Mouse (Mus musculus): ENCODE results near the gene Vmn1r32.

Gene Vmn1r32

DNA sequence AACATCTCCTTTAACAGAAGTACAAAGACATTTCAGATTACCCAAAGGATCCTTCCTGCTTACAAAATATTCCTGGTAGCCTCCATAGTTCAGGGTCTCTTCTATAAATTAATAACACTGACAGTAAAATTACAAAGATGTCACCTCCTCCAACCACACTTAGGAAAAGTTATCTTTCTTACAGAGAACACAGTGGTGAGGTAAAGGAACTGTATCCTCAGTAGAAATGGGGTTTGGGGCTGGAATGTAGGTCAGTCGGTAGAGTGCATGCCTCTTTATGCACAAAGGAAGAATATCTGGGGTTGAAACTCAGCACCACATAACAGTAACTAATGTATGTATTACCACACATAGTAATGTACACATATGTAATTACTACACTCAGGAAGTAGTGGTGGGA is at the start of gene Vmn1r32:
Vmn1r32 (minus strand) TSS at position 101 of the 400 bp plus-strand sequence.
- no peak for DNase-seq (ENCODE audit: low spot score in 2 of 2)

DNA sequence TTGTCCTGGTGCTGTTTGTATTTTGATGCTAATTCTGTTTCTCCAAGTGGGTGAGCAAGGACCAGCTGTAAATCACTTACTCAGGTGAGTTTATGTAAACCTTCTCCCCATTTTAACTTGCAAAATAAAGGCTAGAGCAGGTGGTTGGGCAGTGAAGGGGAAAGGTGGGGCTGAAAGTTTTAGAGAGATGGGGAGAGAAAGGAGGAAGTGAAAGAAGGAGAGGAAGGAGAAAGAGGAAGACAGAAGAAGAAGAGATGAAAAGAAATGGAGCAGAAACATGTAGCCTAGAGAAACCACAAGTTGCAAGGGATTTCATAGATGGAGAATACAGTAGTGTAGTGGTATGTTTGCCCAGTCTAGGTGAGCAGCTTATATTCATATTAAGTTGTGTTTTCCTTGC is 35.9 kb upstream of the Vmn1r32 start:
- no peak for DNase-seq (ENCODE audit: low spot score in 2 of 2)

DNA sequence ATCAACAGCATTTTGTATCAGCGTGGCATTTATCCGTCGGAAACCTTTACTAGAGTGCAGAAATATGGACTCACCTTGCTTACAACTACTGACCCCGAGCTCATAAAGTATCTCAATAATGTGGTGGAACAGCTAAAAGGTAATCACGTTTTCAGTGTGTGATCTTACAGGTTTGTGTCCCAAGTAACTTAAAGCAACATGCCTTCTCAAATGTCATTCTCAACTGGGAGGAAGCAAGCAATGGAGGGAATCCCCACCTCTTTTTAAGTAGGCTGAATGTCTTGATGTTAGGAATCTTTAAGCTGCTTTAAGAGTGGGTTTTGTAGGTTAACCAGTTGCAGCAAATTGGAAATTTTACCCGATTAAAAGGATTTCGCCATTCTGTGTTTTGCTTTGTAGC is 23.9 kb downstream of the Vmn1r32 start:
- no peak for DNase-seq (ENCODE audit: low spot score in 2 of 2)

DNA sequence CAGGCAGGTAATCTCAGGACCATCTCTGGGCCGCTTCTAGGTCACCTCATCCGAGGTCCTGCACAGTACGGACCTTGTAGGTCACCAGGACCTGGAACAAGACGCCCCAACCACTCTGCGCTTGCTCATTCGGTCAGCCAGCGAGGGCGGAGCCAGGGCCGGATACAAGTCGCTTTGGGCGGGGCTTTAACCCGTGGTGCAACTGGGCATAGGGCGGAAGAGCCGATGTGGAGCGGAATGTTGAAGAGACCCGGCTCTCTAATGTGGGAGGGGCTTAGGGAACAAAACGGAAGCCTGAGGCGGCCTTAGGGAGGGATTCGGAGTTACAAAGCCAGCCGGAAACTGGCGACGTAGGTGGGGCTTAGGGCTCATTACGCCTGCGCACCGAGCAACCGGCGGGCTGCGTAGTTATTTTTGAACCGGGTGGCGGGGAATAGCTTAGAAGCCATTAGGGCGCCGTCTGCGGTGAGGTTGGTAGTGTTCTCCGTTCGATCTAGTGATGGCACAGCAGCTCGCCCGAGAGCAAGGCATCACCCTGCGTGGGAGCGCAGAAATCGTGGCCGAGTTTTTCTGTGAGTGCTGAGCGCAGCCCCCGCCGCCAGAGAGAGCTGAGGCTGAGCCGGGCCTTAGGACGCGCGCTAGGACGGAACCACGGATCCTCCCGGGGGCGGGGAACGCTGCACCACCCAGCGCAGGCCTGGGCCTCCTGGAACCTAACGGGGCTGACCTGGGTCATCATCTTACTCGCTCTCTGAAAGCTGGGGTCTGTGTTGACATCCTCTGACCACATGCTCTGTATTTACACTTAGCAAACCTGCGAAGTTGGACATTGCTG is 24.7 kb downstream of the Vmn1r32 start, which contains the start of gene Mad2l1:
Mad2l1 (plus strand) TSS at position 363 of the 835 bp plus-strand sequence.
- peak; percentile 95 to 97 for DNase-seq (ENCODE audit: low spot score in 2 of 2)

DNA sequence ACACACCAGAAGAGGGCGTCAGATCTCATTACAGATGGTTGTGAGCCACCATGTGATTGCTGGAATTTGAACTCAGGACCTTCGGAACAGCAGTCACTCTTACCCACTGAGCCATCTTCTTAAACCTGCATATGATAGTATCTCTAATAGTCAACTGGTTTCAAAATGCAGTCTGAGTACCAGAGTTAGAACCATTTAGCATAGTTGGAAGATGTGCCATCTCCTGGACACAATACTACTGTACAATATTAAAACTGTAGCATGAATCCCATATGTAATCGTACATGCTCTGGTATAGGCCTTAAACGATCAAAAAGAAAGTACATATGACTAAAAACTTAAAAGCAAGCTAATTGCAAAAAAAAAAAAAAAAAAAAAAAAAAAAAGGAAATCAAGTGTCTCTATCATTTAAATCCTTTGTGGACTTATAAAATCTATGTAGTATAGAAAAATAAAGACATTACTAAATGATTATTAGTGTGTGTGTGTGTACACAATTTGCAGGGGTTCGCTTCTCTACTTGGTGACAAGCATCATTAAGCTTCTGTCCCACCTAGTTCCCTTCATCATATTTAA is 25.4 kb downstream of the Vmn1r32 start:
- no peak for DNase-seq (ENCODE audit: low spot score in 2 of 2)

DNA sequence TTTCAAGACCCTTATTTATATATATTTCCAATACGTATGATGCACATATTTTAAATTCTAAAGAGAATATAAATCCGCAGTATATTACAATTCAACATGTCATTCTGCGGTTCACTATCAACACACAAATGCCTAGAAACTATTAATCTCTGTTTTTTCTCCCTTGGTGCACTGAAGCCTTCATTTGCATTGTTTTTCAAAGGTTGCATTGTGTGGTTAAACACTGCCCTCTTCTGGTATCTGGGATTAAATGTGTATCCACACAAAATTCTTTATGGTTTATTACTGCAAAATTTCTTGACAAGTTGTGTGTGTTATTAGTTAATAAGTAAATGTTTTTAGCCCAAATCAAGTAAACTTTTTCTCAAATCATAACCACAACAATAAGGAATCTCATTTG is 26.7 kb downstream of the Vmn1r32 start:
- no peak for DNase-seq (ENCODE audit: low spot score in 2 of 2)

DNA sequence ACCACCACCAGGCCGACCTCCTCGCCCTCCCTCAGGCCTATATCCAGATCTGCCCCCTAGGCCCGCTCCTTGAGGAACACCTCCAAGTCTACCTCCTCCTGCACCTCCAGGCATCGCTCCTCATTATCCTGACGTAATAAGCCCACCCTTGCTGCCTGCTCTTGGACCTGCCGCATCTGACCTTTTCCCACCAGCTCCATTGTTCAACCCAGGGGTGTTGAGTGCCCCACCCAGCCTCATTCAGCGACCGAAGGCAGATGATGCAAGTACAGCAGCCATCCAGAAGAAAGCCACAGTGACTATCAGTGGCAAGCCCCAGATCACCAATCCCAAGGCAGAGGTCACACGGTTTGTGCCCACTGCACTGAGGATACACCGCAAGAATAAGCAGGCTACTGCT is 31.5 kb downstream of the Vmn1r32 start:
- no peak for DNase-seq (ENCODE audit: low spot score in 2 of 2)

DNA sequence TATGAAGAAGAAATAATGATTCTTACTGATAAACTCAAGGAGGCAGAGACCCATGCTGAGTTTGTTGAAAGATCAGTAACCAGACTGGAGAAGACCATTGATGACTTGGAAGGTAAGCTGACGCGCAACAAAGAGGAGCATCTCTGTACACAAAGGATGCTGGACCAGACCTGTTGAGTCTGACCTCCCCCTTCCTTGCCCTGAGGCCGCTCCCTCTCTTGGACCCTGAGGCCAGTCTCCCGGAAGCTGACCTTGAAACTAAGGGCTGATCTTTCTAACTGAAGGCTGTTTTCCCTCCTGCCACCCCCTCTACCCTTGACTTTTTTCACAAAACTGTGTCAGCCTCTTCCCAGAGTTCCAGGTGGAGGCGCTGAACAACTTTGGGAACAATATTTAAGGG is 43.5 kb downstream of the Vmn1r32 start:
- no peak for DNase-seq (ENCODE audit: low spot score in 2 of 2)
